Mouse (Mus musculus) heart, embryonic 12.5 days (tissue): Measurements from ENCODE around the gene Syn3. TPM values are rescaled to one million over a fixed set of nuclear protein-coding genes. Genes with fewer than 3 reads are reported as not detected.
A peak's percentile ranks its signal among the peaks of the same experiment; 100 is the strongest.

Experiments used
- ATAC-seq: fragments of 200-750 bp; cut with Nextera tagmentation; 2 replicates; pipeline ENCODE4 v1.8.0; 2017; ENCODE audit warnings: moderate TSS enrichment, moderate library complexity; ENCODE audit not compliant: insufficient number of reproducible peaks, low FRiP score
- H3K27ac ChIP-seq: fragments of 300-500 bp; sonication (generic); 2 replicates; pipeline ENCODE4 v1.5.1; 2016; ENCODE audit warnings: mild to moderate bottlenecking, moderate library complexity; ENCODE audit not compliant: poor library complexity, severe bottlenecking
- H3K27me3 ChIP-seq: fragments of 300-500 bp; sonication (generic); replicated peaks from 2 replicates; pipeline ENCODE4 v1.6.1; 2016; ENCODE audit warnings: mild to moderate bottlenecking, moderate library complexity
- H3K36me3 ChIP-seq: fragments of 300-500 bp; sonication (generic); 2 replicates; pipeline ENCODE4 v1.6.1; 2016; ENCODE audit warnings: mild to moderate bottlenecking, moderate library complexity
- H3K4me1 ChIP-seq: fragments of 300-500 bp; sonication (generic); replicated peaks from 2 replicates; pipeline ENCODE4 v1.6.1; 2016; ENCODE audit warnings: mild to moderate bottlenecking
- H3K4me2 ChIP-seq: fragments of 300-500 bp; sonication (generic); 2 replicates; pipeline ENCODE4 v1.6.1; 2016; ENCODE audit warnings: mild to moderate bottlenecking, moderate library complexity
- H3K4me3 ChIP-seq: fragments of 300-500 bp; sonication (generic); 2 replicates; pipeline ENCODE4 v1.5.1; 2016; ENCODE audit warnings: mild to moderate bottlenecking
- H3K9ac ChIP-seq: fragments of 300-500 bp; sonication (generic); 2 replicates; pipeline ENCODE4 v1.6.1; 2016; ENCODE audit warnings: mild to moderate bottlenecking, moderate library complexity
- H3K9me3 ChIP-seq: fragments of 300-500 bp; sonication (generic); replicated peaks from 2 replicates; pipeline ENCODE4 v1.6.1; 2016; ENCODE audit warnings: mild to moderate bottlenecking, moderate library complexity
- WGBS: fragments of 180-500 bp; shearing (Covaris S2); methylation state at CpG from one replicate; pipeline ENCODE4 v1.1.7; 2016; 5-methylcytosine and 5-hydroxymethylcytosine counted together
- polyA plus RNA-seq: library from polyadenylated mRNA; unstranded; fragments of >200 nt; fragmentation: Nextera tagmentation; extraction: Ambion mirVana; gene quantifications from 2 replicates; pipeline ENCODE4 v1.2.1, GENCODE M21; 2016

Gene Syn3
- polyA plus RNA-seq, 1 experiment from 2014 or later = 1.5 TPM

DNA sequence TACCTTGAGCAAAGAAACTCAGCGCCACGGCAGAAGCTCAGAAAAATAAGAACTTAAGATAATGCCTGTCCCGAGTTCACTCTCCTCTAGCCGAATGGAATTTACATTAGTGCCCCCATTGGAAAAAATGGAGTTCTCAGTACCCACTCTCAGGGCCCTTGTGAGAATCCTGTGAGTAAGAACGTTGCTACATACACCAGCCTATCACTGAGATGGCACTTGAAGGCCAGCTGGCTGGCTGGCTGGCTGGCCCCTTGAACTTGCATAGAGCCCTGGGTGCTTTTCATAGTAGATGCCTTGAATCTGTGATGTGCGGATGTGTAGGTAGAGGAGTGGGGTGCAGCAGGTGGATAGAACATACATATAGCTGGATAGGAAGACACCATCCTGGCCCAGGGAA, 155.3 kb downstream of the Syn3 start:
- Histone ChIP-seq H3K9ac (no peak overlapping the region), H3K4me1 (peaks cover 67% of the 10 kb centered on the region), H3K4me3 (no peak overlapping the region), H3K9me3 (no peaks in the 10 kb centered on the region), H3K27me3 (no peaks in the 10 kb centered on the region), H3K27ac (no peak overlapping the region), H3K4me2 (no peak overlapping the region), H3K36me3 (peaks cover 41% of the 10 kb centered on the region)
- no peak for ATAC-seq
- WGBS = 78% methylated on average over 6 of the region's 6 CpGs

DNA sequence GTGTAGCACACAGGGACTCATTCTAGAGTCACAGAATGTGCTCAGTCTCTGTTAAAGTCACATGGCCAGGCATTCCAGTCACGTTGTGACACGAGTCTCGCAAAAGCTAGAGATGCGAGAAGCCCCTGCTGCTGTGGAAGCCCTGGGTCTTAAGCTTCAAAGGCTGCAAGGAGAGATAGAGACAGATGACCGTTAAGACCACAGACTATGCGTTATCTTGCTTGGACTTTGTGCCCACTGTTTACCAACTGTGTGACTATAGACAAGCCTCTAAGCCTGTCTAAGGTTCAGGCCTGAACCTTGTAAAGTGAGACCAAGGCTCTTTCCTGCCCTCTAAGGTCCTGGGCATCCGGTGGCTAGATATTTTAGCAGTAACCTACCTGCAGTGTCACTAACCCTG, 156.0 kb downstream of the Syn3 start:
- H3K9ac ChIP-seq = no peak overlapping the region
- peaks cover 37% of the 10 kb centered on the region for H3K36me3 ChIP-seq
- no peak overlapping the region for H3K27ac ChIP-seq
- H3K9me3 ChIP-seq = no peaks in the 10 kb centered on the region
- H3K4me3 ChIP-seq = no peak overlapping the region
- H3K4me2 ChIP-seq = no peak overlapping the region
- ATAC-seq = no peak
- H3K4me1 ChIP-seq = peaks cover 73% of the 10 kb centered on the region
- 53% methylated on average over 7 of the region's 7 CpGs for WGBS
- no peaks in the 10 kb centered on the region for H3K27me3 ChIP-seq

GRCm38 (mm10) chr10:86342151-86342550, 156.5 kb downstream of the Syn3 start:
- H3K36me3 ChIP-seq = peaks cover 33% of the 10 kb centered on the region
- 83% methylated on average over 4 of the region's 4 CpGs for WGBS
- H3K4me1 ChIP-seq = peaks cover 79% of the 10 kb centered on the region
- H3K27ac ChIP-seq = no peak overlapping the region
- no peak overlapping the region for H3K9ac ChIP-seq
- no peaks in the 10 kb centered on the region for H3K27me3 ChIP-seq
- no peak overlapping the region for H3K4me3 ChIP-seq
- no peaks in the 10 kb centered on the region for H3K9me3 ChIP-seq
- ATAC-seq = no peak
- no peak overlapping the region for H3K4me2 ChIP-seq

- Histone ChIP-seq H3K4me1 (peaks cover 84% of the 10 kb centered on the region), H3K36me3 (peaks cover 30% of the 10 kb centered on the region), H3K4me3 (no peak overlapping the region), H3K27me3 (no peaks in the 10 kb centered on the region), H3K4me2 (no peak overlapping the region), H3K9ac (no peak overlapping the region), H3K9me3 (no peaks in the 10 kb centered on the region), H3K27ac (0 out of 2 replicates have a peak overlapping the region, but pooled peaks have one; percentile 29)
- 32% methylated on average over 8 of the region's 8 CpGs for WGBS
- peak; percentile 62; the same call in 1 of the 2 replicates for ATAC-seq
Observed at GRCm38 (mm10) chr10:86341589-86341988, 157.1 kb downstream of the Syn3 start.

GRCm38 (mm10) chr10:86340991-86341527, 157.6 kb downstream of the Syn3 start:
- no peak overlapping the region for H3K4me3 ChIP-seq
- 0 out of 2 replicates have a peak overlapping the region, but pooled peaks have one; percentile 3 for H3K27ac ChIP-seq
- no peak overlapping the region for H3K4me2 ChIP-seq
- no peak for ATAC-seq
- peaks cover 84% of the 10 kb centered on the region for H3K4me1 ChIP-seq
- H3K27me3 ChIP-seq = no peaks in the 10 kb centered on the region
- peaks cover 25% of the 10 kb centered on the region for H3K36me3 ChIP-seq
- H3K9ac ChIP-seq = no peak overlapping the region
- 60% methylated on average over 3 of the region's 3 CpGs for WGBS
- H3K9me3 ChIP-seq = no peaks in the 10 kb centered on the region

GRCm38 (mm10) chr10:86340421-86340820, 158.3 kb downstream of the Syn3 start:
- H3K9ac ChIP-seq = no peak overlapping the region
- ATAC-seq = no peak
- no peak overlapping the region for H3K4me2 ChIP-seq
- H3K4me3 ChIP-seq = no peak overlapping the region
- H3K27ac ChIP-seq = 0 out of 2 replicates have a peak overlapping the region, but pooled peaks have one; percentile 62
- H3K4me1 ChIP-seq = peaks cover 82% of the 10 kb centered on the region
- no peaks in the 10 kb centered on the region for H3K27me3 ChIP-seq
- WGBS = 78% methylated on average over 7 of the region's 7 CpGs
- H3K36me3 ChIP-seq = peaks cover 20% of the 10 kb centered on the region
- no peaks in the 10 kb centered on the region for H3K9me3 ChIP-seq

- Histone ChIP-seq H3K4me3 (no peak overlapping the region), H3K4me2 (no peak overlapping the region), H3K9ac (no peak overlapping the region), H3K36me3 (peaks cover 15% of the 10 kb centered on the region), H3K4me1 (peaks cover 87% of the 10 kb centered on the region), H3K27me3 (no peaks in the 10 kb centered on the region), H3K27ac (peak overlapping the region; percentile 62), H3K9me3 (no peaks in the 10 kb centered on the region)
- ATAC-seq = peak; percentile 9; the same call in 1 of the 2 replicates
- 28% methylated on average over 2 of the region's 2 CpGs for WGBS
Observed at GRCm38 (mm10) chr10:86339649-86340379, 158.9 kb downstream of the Syn3 start.

DNA sequence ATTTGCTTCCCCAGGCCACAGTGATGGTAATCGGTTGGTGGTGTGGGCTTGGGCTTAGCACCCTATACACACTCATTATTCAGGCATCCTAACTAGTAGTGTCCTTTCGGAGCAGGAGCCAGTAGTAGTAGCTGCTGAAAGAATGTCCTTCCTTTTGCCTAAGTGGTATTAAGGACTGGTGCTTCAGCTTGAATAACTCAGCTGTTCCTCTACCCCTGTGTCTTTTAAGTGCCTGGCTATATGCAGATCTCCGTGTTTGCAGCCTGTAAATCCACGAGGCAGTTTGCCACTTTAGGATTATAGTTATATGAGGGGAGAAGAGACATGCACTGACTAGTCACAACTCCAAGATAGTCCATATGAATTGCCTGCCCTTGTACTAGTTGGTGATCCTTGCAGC, 159.6 kb downstream of the Syn3 start:
- no peak for ATAC-seq
- peaks cover 8% of the 10 kb centered on the region for H3K36me3 ChIP-seq
- peak overlapping the region; percentile 62 for H3K27ac ChIP-seq
- no peak overlapping the region for H3K4me3 ChIP-seq
- H3K4me2 ChIP-seq = no peak overlapping the region
- WGBS = 65% methylated on average over 4 of the region's 4 CpGs
- H3K9me3 ChIP-seq = no peaks in the 10 kb centered on the region
- peaks cover 91% of the 10 kb centered on the region for H3K4me1 ChIP-seq
- H3K9ac ChIP-seq = no peak overlapping the region
- no peaks in the 10 kb centered on the region for H3K27me3 ChIP-seq

GRCm38 (mm10) chr10:86338121-86338715, 160.5 kb downstream of the Syn3 start:
- no peak for ATAC-seq
- Histone ChIP-seq H3K9me3 (no peaks in the 10 kb centered on the region), H3K27ac (no peak overlapping the region), H3K4me2 (no peak overlapping the region), H3K4me1 (peaks cover 95% of the 10 kb centered on the region), H3K4me3 (no peak overlapping the region), H3K27me3 (no peaks in the 10 kb centered on the region), H3K9ac (no peak overlapping the region), H3K36me3 (no peaks in the 10 kb centered on the region)
- WGBS = 66% methylated on average over 4 of the region's 4 CpGs

DNA sequence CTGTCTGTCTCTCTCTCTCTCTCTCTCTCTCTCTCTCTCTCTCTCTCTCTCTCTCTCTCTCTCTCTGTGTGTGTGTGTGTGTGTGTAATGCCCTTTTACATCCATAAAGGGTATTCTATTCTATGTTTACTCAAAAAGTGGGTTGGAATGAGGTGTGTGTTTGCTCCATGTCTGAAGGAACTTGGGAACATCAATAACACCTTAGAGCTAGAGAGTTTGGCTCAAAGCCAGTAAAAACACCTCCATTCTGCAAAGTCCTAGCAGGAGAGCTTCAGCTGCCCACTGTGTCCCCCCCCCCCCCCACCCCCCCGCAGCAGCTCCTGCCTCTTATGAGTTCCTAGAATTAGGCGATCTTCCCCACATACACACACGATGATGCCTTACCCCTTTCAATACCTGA, 161.5 kb downstream of the Syn3 start:
- ATAC-seq = no peak
- Histone ChIP-seq H3K4me1 (peaks cover 95% of the 10 kb centered on the region), H3K27ac (no peak overlapping the region), H3K36me3 (no peaks in the 10 kb centered on the region), H3K9ac (no peak overlapping the region), H3K4me3 (no peak overlapping the region), H3K9me3 (no peaks in the 10 kb centered on the region), H3K4me2 (no peak overlapping the region), H3K27me3 (no peaks in the 10 kb centered on the region)
- 42% methylated on average over 3 of the region's 3 CpGs for WGBS

GRCm38 (mm10) chr10:86336506-86336905, 162.2 kb downstream of the Syn3 start:
- WGBS = 57% methylated on average over 1 of the region's 1 CpGs
- Histone ChIP-seq H3K4me2 (no peak overlapping the region), H3K9me3 (no peaks in the 10 kb centered on the region), H3K4me1 (peaks cover 95% of the 10 kb centered on the region), H3K27ac (no peak overlapping the region), H3K36me3 (no peaks in the 10 kb centered on the region), H3K27me3 (no peaks in the 10 kb centered on the region), H3K4me3 (no peak overlapping the region), H3K9ac (no peak overlapping the region)
- no peak for ATAC-seq
